Mouse (Mus musculus): ENCODE measurements around the gene Nectin2.
A peak's percentile ranks its signal among the peaks of the same experiment; 100 is the strongest.
"Not testable (repeated sequence)": the region's sequence is repeated elsewhere in the genome, so short reads cannot be mapped to it uniquely, and the experiment has no call there.

The Nectin2 gene

DNA sequence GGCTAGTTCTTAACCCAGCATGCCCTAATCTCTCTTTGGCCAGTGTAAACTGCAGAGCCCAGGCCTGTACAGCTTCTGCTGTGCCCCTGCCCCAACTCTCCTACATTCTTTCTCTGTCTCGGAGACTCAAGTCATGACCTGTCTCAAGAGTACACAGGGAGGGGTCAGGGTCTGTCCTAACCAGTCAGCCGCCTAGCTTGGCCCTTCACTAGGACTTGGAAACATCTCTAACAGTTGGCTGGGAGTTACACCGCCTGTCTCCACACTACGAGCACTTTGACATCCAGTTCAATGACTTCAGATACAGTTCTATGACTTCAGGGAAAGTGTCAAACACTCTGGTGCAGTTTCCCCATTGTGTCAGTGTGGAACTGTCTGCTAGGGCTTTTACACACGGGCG is 58.8 kb downstream of the Nectin2 start:
- DNase-seq (ENCODE audit: extremely low spot score, low read depth, low spot score) = no peak

DNA sequence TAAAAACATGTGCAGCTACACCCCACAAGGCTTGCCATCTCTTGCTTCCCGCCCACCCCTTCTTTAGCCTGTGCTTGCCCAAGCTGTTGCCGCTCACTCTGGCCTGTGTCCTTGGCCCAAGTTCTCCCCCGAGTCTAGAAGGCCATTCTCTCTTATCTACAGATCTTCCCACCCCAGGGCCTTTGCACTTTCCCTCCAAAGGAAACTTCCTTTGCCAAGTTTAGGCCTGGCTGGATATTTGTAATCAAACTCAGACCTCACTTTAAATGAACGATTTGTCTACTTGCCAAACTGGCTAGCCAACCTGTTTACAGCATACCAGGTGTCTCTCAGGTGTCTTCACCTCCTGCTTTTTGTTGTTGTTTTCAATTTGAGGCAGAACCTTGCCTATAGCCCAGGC is 59.4 kb downstream of the Nectin2 start:
- no peak for DNase-seq (ENCODE audit: extremely low spot score, low read depth, low spot score)

DNA sequence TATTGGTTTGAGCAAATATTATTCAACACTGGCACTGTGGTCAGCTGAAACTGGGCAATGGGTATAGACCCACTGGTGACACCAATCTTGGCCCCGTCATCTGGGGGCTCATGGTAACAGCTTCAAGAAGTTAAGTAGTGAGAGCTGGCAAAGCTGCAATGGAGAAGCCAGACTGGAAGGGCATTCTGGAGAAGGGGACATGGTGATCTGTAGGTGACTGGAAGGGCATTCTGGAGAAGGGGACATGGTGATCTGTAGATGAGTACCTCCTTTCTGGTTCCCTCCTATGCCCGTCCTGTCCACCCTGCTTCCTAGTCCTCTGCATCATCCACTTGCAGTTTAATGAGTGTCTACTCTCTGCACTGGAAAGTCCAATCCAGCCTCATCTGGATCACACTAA is 61.7 kb downstream of the Nectin2 start:
- no peak for DNase-seq (ENCODE audit: extremely low spot score, low read depth, low spot score)

DNA sequence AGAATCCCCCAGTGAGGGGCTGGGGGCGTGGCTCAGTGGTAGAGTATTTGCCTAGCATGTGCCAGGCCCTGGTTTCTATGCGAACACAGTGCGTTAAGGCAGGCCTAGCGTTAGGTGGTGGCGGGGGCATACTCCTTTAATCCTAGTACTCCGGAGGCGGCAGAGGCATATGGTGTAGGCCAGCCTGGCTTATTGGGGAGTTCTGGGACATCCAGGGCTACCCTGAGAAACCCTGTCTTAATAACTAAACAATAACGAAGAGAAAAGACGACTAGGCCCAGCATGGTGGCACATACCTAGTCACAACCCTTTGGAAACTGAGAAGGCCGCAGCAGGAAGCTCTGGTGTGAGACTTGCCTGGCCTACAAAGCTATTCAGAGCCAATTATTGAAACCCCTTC is 62.2 kb downstream of the Nectin2 start:
- DNase-seq (ENCODE audit: extremely low spot score, low read depth, low spot score) = no peak

DNA sequence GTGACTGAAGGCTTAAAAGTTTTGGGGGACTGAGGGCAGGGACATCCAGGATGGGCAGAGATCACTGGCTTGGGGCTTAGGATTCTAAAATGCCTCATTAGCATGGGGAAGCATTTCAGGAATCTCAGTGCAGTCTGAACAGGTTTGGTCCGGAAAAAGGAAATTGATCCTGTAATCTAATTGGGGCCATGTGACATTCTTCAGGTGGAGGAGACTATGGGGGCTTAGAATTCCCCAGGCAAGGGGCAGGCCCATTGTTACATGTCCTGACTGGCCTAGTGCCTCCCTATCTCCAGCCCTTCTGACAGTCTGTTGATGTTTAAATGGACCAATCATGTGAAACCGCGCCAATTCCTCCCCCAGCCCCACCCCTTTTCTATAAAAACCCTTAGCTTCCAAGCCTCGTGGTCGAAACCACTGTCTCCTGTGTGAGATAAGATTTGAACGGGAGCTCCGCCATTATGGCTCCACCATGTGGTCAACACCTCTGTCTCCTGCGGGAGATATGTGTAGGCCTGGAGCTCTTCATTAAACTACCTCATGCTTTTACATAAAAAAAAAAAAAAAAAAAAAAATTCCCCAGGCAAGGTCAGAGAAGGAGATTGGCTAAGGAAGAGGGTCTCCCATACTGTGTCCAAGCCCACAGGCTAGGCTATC is 63.2 kb downstream of the Nectin2 start:
- DNase-seq (ENCODE audit: extremely low spot score, low read depth, low spot score) = not testable (repeated sequence)

DNA sequence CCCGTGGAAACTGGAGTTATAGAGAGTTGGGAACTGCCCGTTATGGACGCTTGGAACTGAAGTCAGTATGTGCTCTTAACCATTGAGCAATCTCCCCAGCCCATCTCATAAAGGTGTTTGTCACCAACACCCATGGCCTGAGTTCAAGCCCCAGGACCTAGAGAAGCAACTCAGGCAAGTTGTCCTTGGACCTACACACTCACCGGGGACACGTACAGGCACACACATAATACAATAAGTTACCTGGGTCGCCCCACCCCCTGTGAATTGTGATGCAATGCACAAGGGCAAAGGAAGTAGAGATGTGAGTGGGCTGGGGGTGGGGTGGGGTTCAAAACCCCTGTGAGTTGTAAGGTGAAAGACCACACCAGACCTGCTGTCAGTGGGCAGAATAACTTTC is 63.8 kb downstream of the Nectin2 start:
- DNase-seq (ENCODE audit: extremely low spot score, low read depth, low spot score) = no peak

DNA sequence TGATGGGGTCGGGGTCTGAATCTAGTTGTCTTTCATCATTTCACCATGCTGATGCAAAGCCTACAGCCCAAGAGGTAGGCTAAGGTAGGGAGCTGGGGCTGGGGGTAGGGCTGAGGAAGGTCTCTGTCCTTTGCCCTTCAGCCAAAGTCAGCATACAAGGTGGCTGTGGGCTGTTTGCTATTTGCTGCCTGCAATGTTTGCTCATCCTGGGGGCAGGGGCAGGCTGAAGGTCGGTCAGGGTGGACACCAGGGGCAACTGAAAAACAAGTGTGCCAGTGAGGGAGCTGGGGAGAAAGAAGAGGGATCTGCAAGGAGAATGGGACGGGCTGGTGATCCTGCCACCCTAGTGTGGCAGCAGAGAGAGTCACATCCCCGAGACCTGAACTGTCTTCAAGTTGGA is 64.9 kb downstream of the Nectin2 start:
- no peak for DNase-seq (ENCODE audit: extremely low spot score, low read depth, low spot score)

DNA sequence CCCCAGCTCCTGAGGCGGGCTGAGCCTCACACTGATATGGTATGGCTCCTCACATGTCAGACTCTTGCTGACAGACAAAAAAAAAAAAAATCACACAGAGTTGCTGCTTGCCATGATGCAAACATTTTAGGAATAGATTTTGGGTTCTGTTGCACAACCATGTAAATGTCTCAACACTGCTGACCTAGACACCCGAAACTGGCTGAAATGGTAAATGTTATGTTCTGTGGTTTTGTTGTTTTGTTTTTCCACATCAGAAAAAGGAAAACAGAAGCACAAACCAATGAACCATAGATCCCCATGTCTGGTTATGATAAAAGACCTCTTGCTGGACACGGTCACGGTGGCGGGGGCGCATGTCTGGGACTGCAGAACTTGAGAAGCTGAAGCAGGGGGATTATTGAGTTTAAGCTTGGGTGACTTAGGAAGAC is 66.5 kb downstream of the Nectin2 start:
- no peak for DNase-seq (ENCODE audit: extremely low spot score, low read depth, low spot score)

DNA sequence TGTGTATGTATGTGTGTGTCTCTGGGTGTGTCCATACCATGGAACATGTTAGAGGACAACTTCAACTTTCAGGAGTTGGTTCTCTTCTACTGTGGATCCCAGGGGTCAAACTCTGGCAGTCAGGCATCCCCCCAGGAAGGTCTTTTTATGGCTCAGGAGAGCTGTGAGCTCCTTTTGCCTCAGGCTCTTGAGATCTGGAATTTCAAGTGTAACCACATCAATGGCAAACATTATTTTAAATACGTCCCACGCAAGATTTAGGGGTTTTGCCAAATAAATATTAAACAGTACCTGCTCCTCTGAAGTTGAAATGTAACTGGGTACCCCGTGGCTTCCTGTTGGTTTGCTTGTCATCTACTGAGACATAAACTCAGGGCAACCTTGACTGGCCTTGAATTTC is 67.3 kb downstream of the Nectin2 start:
- DNase-seq (ENCODE audit: extremely low spot score, low read depth, low spot score) = no peak

DNA sequence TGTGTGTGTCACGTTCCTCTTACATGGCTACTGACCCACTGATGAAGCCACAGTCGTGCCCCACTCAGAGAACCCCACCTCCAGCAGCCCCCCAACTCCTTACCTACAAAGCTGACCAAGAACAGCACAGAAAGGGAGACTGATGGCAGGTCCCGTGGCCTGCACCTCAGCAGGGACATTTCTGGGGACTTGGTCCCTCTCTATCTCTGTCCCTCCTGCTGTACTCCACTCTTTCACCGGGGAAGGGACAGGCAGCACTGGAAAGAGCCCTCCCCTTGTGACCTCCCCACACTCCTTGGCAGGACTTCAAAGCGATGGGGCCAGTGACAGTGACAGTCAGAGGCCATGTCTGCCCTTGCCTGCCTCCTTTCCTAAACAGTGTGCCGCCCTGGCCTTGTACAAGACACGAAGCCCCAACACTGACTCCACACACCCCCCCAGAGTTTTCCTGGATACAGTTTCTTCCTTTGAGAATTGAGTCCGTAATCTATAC is 69.0 kb downstream of the Nectin2 start, which contains the start of the genes Gm44805 and Apoc4:
Gm44805 (minus strand) TSS at position 222 of the 493 bp plus-strand sequence.
Apoc4 (minus strand) TSS at position 278 of the 493 bp plus-strand sequence.
- no peak for DNase-seq (ENCODE audit: extremely low spot score, low read depth, low spot score)

DNA sequence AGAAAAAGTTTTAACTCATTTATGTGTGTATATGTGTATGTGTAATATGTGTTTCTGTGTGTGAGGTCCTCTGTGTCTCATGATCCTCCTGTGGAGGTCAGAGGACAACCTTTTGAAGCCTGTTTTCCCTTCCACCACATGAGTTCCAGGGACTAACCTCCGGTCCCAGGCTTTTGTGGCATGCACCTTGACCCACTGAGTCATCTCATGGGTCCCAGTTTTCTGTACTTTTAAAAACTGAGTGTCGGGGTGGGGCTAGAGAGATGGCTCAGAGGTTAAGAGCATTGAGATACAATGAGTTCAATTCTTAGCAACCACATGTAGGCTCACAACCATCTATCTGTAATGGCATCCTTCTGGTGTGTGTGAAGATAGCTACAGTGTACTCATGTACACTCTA is 69.6 kb downstream of the Nectin2 start:
- DNase-seq (ENCODE audit: extremely low spot score, low read depth, low spot score) = no peak

DNA sequence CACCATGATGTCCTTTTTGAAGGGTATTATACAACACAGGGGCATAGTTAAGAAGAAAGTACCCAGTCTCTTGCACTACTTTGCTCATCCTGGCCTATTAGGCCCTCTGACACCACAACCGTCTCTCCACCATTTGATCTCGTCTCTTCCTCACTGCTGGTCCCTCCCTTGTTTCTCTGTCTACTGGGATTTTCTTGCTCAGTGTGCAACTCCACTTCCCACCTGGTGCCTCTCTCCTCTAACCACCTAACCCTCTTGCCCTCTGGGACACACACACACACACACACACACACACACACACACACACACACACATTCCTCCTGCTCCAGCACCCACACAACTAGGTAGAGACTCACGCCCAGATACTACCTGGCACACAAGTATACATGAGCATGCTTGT is 71.4 kb downstream of the Nectin2 start:
- no peak for DNase-seq (ENCODE audit: extremely low spot score, low read depth, low spot score)

DNA sequence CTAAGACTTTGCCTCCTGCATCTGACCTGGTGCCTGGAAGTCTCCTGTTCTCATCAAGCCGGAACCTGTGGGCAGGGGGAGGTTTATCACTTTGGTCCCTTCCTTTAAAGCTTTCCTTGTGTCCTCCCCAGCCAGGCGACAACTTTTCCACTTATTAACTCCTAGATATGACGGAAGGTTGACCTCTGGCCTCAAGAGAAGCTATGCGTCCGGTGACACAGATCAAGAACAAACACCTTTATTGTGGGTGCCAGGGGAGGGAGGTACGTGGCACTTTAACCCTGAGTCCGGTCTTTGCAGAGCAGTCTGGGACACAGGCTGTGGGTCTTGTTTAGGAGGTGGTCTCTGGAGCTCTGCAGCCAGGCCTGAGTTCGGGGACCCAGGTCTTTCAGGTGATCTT is 72.4 kb downstream of the Nectin2 start, which contains the start of gene Apoc2:
Apoc2 (minus strand) TSS at position 70 of the 400 bp plus-strand sequence.
- no peak for DNase-seq (ENCODE audit: extremely low spot score, low read depth, low spot score)

DNA sequence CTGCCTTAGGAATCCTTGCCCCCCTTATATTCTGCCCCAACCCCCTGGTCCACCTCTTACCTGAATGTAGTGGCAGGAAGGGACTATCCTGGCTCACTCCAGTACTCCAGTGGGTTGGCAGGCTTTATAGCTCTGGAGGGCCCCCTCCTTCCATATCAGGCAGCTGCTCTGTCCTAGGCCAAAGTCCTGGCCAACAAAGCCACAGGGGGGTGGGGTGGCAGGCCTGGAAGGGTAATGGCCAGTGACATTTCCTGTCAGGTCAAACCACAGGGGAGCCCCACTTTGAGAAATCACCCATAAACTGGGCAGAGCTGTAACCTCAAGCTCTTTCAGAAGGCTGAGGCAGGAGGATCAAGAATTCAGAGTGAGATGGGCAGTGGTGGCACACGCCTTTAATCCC is 73.6 kb downstream of the Nectin2 start:
- DNase-seq (ENCODE audit: extremely low spot score, low read depth, low spot score) = no peak

DNA sequence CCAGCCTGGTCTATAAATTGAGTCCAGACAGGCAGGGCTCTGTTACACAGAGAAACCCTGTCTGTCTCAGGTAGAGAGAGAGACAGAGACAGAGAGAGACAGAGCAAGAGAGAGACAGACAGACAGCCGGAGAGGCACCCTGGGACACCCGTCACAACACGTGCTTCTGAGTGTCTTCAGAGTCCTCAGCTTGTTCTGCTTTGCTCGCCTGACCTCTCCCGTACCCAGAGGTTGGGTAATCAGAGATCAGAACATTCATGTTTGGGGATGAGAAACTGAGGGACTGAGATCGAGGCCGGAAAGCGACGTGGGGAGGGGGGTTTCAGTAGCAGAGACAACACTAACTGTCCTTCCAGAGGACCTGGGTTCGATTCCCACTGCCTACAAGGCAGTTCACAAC is 74.5 kb downstream of the Nectin2 start:
- DNase-seq (ENCODE audit: extremely low spot score, low read depth, low spot score) = no peak

DNA sequence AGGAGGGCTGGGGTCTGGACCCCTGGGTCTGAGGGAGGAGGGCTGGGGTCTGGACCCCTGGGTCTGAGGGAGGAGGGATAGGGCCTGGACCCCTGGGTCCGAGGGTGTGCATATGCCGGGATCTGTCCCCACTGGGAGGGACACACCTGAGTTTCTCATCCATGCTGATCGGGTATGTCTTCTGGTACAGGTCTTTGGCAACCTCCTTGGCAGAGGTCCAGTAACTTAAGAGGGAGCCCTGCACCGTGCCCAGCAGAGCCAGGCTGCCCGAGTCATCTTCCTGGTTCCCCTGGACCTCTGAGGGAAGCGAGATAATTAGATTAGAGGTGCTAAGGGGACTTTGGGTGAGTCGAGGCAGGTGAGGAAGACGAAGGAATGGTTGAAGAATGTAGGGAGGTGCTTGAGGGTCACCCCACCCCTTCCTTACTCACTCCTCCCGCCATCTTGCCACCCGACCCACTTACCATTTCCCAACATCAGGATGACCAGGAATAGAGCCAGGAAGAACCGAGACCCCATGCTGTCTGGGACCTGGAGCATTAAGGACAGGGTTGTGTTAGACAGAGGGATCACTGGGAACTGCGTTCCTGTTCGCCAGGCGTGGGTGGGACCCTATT is 77.1 kb downstream of the Nectin2 start:
- no peak for DNase-seq (ENCODE audit: extremely low spot score, low read depth, low spot score)

DNA sequence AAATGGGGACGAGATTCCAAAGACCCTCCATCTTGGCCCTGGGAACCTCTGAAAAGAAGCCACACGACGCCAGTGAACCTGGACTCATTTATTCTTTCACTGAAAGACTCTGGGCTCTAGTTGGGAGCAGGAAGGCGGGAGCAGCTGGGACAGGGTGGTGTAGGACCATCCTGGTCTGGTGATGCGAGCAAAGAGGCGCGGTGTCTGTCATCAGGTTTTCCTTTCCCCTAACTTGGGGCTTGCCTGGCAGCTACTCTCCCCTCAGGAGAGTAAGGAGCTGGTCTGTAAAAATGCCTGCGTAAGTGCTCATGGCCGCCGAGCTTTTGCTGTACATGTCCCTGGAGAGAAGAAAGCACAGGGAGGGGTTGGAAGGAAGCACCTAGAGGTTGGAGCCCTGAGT is 78.8 kb downstream of the Nectin2 start:
- no peak for DNase-seq (ENCODE audit: extremely low spot score, low read depth, low spot score)

DNA sequence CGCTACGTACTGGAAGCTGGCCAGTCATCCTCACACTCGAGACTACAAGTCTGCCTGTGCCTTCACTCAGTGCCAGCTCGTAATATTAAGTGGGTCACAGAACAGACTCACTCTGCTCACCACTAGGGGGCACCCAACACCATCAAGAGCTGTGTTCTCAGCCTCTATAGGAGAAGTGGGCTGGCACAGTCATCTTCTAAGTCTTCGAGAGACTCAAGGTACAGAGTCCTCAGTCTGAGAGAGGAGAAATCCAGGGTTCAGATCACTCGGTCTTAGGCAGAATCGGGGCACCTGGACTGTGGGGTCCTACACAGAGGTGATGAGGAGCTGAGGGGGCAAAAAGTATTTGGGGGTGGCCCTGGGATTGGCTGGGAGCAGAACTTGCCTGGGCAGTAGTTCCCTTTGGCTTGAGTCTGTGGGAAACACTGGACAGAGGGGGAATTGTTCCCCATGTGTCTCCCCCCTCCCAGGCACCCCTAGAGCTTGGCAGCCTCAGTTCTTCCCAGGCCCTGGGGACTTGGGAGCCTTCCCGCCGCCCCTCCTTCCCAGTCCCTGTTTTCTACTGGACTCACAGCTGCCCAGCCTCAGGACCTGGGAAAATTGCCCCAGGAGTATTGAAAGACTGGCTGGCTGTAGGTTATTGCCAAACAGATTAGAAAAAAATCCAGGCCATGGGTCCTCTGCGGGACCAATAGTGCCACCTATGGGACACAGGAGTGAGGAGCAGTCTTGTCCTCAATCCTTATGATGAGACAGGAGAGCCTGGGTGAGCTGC is 81.1 kb downstream of the Nectin2 start:
- peak; percentile 87 for DNase-seq (ENCODE audit: extremely low spot score, low read depth, low spot score)

DNA sequence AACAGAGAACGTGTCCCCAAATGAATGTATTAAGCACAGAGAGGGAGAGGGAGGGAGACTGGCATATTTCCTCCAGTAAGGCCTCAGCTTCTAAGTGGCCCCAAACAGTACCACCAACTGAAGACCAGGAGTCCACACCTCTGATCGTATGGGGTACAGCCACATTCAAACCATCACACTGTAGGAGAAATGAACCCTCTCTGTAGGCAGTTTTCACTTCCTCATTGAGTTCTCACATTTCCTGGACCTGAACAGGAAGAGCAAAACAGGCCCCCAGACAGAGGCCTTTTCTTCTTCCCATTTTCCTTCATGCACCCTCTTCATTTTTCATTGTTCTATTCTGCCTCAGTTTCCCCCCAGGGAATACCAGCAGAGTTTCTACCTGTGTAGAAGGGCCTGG is 82.8 kb downstream of the Nectin2 start:
- DNase-seq (ENCODE audit: extremely low spot score, low read depth, low spot score) = no peak

DNA sequence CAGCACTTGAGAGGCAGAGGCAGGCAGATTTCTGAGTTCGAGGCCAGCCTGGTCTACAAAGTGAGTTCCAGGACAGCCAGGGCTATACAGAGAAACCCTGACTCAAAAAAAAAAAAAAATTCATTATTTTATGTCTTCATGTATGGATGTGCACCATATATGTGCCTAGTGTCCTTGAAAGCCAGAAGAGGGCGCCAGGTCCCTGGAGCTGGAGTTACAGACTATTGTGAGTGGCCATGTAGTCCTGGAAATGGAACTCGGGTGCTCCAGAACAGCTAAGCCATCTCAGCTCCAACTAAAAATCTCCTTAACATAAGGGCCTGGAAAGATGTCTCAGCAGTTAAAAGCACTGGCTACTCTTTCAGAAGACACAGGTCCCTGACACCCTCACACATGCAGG is 83.5 kb downstream of the Nectin2 start:
- DNase-seq (ENCODE audit: extremely low spot score, low read depth, low spot score) = no peak
